ENCODE assay signal across 10 mouse cellular contexts in the genomic region with DNA sequence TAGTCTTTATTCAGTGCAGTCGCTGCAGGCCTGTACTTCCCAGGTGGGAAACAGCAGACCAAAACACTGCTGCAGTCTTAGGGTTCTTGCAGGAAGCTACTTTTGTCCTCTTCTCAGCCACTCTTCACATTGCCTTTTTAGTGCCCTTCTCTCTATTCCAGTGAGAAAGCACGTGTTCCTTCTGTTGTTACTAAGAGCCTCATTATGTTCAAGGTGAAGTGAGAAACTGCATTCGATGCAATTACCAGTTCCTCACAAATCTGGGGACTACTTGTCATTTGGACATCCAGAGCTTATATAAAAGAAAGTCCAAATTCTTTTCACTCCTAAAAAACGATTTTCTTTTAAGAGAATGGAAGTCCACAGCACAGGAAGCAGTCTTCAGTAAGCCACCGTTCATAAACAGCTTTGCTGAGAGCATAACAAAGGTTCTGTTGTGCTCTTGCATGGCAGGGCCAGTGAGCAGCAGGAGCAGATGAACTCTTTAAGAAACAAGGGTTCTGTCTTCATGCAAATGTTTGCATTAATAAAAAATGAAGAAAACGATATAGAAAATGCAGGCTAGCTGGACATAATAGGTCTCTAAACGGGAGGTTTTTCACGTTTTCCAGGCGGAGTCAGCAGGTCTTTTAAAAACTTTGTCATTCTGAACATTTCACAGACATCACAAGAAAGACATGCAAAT. TPM values are rescaled to one million over a fixed set of nuclear protein-coding genes. Genes with fewer than 3 reads are reported as not detected.
A peak's percentile ranks its signal among the peaks of the same experiment; 100 is the strongest.
DNase-seq lines count a peak whose midpoint lies in the region; ATAC-seq and TF ChIP-seq lines count a peak whose summit lies in the region.
"Had no signal": no experiment of that assay in that cellular context is flagged by ENCODE, and none has a peak within 500 bp of the region (broad histone marks: within the 10 kb centered on the region; RNA-seq: fewer than 3 reads in every experiment).

No protein-coding gene starts in this region.

- TF ChIP-seq POLR2A in kidney, adult 2 months (IDR thresholded peaks at IDR 0.05; ENCODE audit: low read depth, low read length): no peak

- peak overlapping the region; percentile 29; the same call in 1 of the 2 replicates for H3K4me2 ChIP-seq in heart, embryonic 11.5 days
- H3K4me2 ChIP-seq in forebrain, embryonic 14.5 days (ENCODE audit: low read length): peak overlapping the region; percentile 28; the same call in 1 of the 2 replicates
- H3K4me2 ChIP-seq in midbrain, embryonic 12.5 days (replicated peaks): peak overlapping the region; percentile 28
- H3K4me2 ChIP-seq: limb, embryonic 15.5 days had no signal

- 41% methylated on average over 9 of the region's 9 CpGs for WGBS in heart, embryonic 11.5 days (ENCODE audit: insufficient replicate concordance)
- 3% methylated on average over 9 of the region's 9 CpGs for WGBS in forebrain, embryonic 14.5 days
- WGBS in midbrain, embryonic 12.5 days: 14% methylated on average over 9 of the region's 9 CpGs
- 51% methylated on average over 9 of the region's 9 CpGs for WGBS in kidney, adult 2 months

- no peaks in the 10 kb centered on the region for H3K27me3 ChIP-seq in heart, embryonic 11.5 days (ENCODE audit: control insufficient read depth, insufficient read depth, low read length)
- H3K27me3 ChIP-seq in forebrain, embryonic 14.5 days (replicated peaks; ENCODE audit: control insufficient read depth, insufficient read depth, low read length): no peaks in the 10 kb centered on the region
- H3K27me3 ChIP-seq in midbrain, embryonic 12.5 days: no peaks in the 10 kb centered on the region
- no peaks in the 10 kb centered on the region for H3K27me3 ChIP-seq in kidney, adult 2 months (replicated peaks; ENCODE audit: control insufficient read depth, insufficient read depth, low read length)
- H3K27me3 ChIP-seq: limb, embryonic 15.5 days had no signal

- intact Hi-C loops in left cerebral cortex, postnatal 14 days (cut with DNase I): no loop called here

- no peaks in the 10 kb centered on the region for H3K36me3 ChIP-seq in heart, embryonic 11.5 days (ENCODE audit: control insufficient read depth, insufficient read depth, low read length)
- H3K36me3 ChIP-seq in forebrain, embryonic 14.5 days (ENCODE audit: control insufficient read depth, insufficient read depth, low read length): no peaks in the 10 kb centered on the region
- H3K36me3 ChIP-seq in midbrain, embryonic 12.5 days: no peaks in the 10 kb centered on the region
- no peaks in the 10 kb centered on the region for H3K36me3 ChIP-seq in kidney, adult 2 months (ENCODE audit: control insufficient read depth, insufficient read depth, low read length)
- H3K36me3 ChIP-seq: limb, embryonic 15.5 days had no signal

- no peak for DNase-seq in heart, adult 8-10 months (ENCODE audit: low spot score)
- DNase-seq in brain, adult 2 months (ENCODE audit: low read depth, low spot score): peak; percentile 41
- DNase-seq in forebrain, embryonic 14.5 days (ENCODE audit: low spot score): peak; percentile 69
- DNase-seq in kidney, adult 2 months: no peak
- no peak for DNase-seq in left cerebral cortex, postnatal 14 days (ENCODE audit: low spot score in 2 of 2)
- DNase-seq in spleen, adult 12 weeks (ENCODE audit: low spot score): no peak
- DNase-seq: kidney, postnatal 4 days had no signal

- no peak overlapping the region for H3K4me3 ChIP-seq in heart, embryonic 11.5 days (ENCODE audit: low read depth, low read length)
- no peak overlapping the region for H3K4me3 ChIP-seq in forebrain, embryonic 14.5 days (ENCODE audit: low read depth, low read length)
- H3K4me3 ChIP-seq in midbrain, embryonic 12.5 days: no peak overlapping the region
- H3K4me3 ChIP-seq in kidney, adult 2 months (ENCODE audit: insufficient read depth, low read depth, low read length): no peak overlapping the region
- H3K4me3 ChIP-seq: limb, embryonic 15.5 days had no signal

- H3K27ac ChIP-seq in heart, embryonic 11.5 days (ENCODE audit: low read depth, low read length): no peak overlapping the region
- H3K27ac ChIP-seq in forebrain, embryonic 14.5 days (ENCODE audit: low read depth, low read length): peak overlapping the region; percentile 81
- H3K27ac ChIP-seq in midbrain, embryonic 12.5 days (replicated peaks): peak overlapping the region; percentile 87
- H3K27ac ChIP-seq in kidney, adult 2 months (ENCODE audit: insufficient read depth, low read depth, low read length): no peak overlapping the region
- H3K27ac ChIP-seq: limb, embryonic 15.5 days had no signal

- no peak overlapping the region for H3K9ac ChIP-seq in heart, embryonic 11.5 days (ENCODE audit: low read depth, low read length)
- H3K9ac ChIP-seq in forebrain, embryonic 14.5 days (ENCODE audit: low read length): peak overlapping the region; percentile 41
- H3K9ac ChIP-seq in midbrain, embryonic 12.5 days (replicated peaks): no peak overlapping the region
- H3K9ac ChIP-seq: limb, embryonic 15.5 days had no signal

- TF ChIP-seq CTCF in kidney, adult 2 months (conservative IDR thresholded peaks at IDR 0.05; ENCODE audit: insufficient read depth, insufficient read length, low read depth, low read length): no peak

- ATAC-seq in heart, embryonic 11.5 days (replicated peaks; ENCODE audit: insufficient number of reproducible peaks, low FRiP score, low TSS enrichment): no peak
- ATAC-seq in forebrain, embryonic 14.5 days: peak; percentile 79
- peak; percentile 88 for ATAC-seq in midbrain, embryonic 12.5 days (ENCODE audit: low FRiP score, low read depth)

- H3K4me1 ChIP-seq in heart, embryonic 11.5 days (ENCODE audit: control insufficient read depth, insufficient read depth, low read length): peaks cover 18% of the 10 kb centered on the region
- H3K4me1 ChIP-seq in forebrain, embryonic 14.5 days (ENCODE audit: control insufficient read depth, insufficient read depth, low read length): peaks cover 24% of the 10 kb centered on the region
- peaks cover 36% of the 10 kb centered on the region for H3K4me1 ChIP-seq in midbrain, embryonic 12.5 days
- H3K4me1 ChIP-seq in kidney, adult 2 months (ENCODE audit: control insufficient read depth, insufficient read depth, low read length): peaks cover 2% of the 10 kb centered on the region; the same call in 1 of the 2 replicates

- H3K9me3 ChIP-seq in heart, embryonic 11.5 days (replicated peaks; ENCODE audit: control insufficient read depth, low read length): no peaks in the 10 kb centered on the region
- no peaks in the 10 kb centered on the region for H3K9me3 ChIP-seq in forebrain, embryonic 14.5 days (replicated peaks; ENCODE audit: control insufficient read depth, low read length)
- no peaks in the 10 kb centered on the region for H3K9me3 ChIP-seq in midbrain, embryonic 12.5 days
- H3K9me3 ChIP-seq: limb, embryonic 15.5 days had no signal

RNA-seq across cellular contexts. Expression of a gene that starts 14.4 kb away (rescaled TPM):
- polyA plus RNA-seq in heart, embryonic 11.5 days (2014; fragmentation: Nextera tagmentation; extraction: Ambion mirVana): 43.9 and 47.4 TPM in 2 replicates
- total RNA-seq in heart, adult 8-10 months (2022): 10 to 100 TPM in 3 of 4 experiments, 1 to 10 TPM in 1; 9.1 to 14.9 (median 13.8) TPM
- polyA plus RNA-seq in forebrain, embryonic 14.5 days (2014; fragmentation: Nextera tagmentation; extraction: Ambion mirVana): 168 and 170 TPM in 2 replicates
- polyA plus RNA-seq in midbrain, embryonic 12.5 days (2016; fragmentation: Nextera tagmentation; extraction: Ambion mirVana): 113 and 117 TPM in 2 replicates
- 35.0 and 36.7 TPM in 2 replicates for polyA plus RNA-seq in kidney, adult 2 months (2012; rRNA removed)
- total RNA-seq in left cerebral cortex, postnatal 14 days (2021): 10 to 100 TPM; 84.7 to 89.4 TPM

RNA-seq across cellular contexts. Expression of a gene that starts 27.3 kb away (rescaled TPM):
- polyA plus RNA-seq in heart, embryonic 11.5 days (2014; fragmentation: Nextera tagmentation; extraction: Ambion mirVana): 3.8 and 4.0 TPM in 2 replicates
- 10 to 100 TPM in 3 of 4 experiments, 1 to 10 TPM in 1; 8.9 to 13.3 (median 11.3) TPM for total RNA-seq in heart, adult 8-10 months (2022)
- polyA plus RNA-seq in forebrain, embryonic 14.5 days (2014; fragmentation: Nextera tagmentation; extraction: Ambion mirVana): 4.7 and 5.1 TPM in 2 replicates
- polyA plus RNA-seq in midbrain, embryonic 12.5 days (2016; fragmentation: Nextera tagmentation; extraction: Ambion mirVana): 8.5 and 9.8 TPM in 2 replicates
- polyA plus RNA-seq in kidney, adult 2 months (2012; rRNA removed): 8.6 and 10.3 TPM in 2 replicates
- total RNA-seq in left cerebral cortex, postnatal 14 days (2021): 10 to 100 TPM; 27.2 to 28.2 TPM

Comparison
In these comparisons a context has a peak if more than half of its experiments do, and no peak if none do; other contexts are left out.
1. H3K27ac ChIP-seq: peak in forebrain, embryonic 14.5 days (single experiment) and midbrain, embryonic 12.5 days (single experiment); none in heart, embryonic 11.5 days (single experiment) and kidney, adult 2 months (single experiment).
2. DNase-seq: peak in brain, adult 2 months (single experiment) and forebrain, embryonic 14.5 days (single experiment); none in heart, adult 8-10 months (single experiment), kidney, adult 2 months (single experiment), left cerebral cortex, postnatal 14 days (0 of 2) and spleen, adult 12 weeks (single experiment).
3. Peak in every context shown above with its lines, with median percentiles within 50 percentile points of each other: H3K4me2 ChIP-seq.